Mouse (Mus musculus) neutrophil, adult 59 days (primary cell): Measurements from ENCODE around the gene Scp2d1. TPM values are rescaled to one million over a fixed set of nuclear protein-coding genes. Genes with fewer than 3 reads are reported as not detected.

ENCODE experiments used
- total RNA-seq, 2 experiments: library from RNA; stranded (reverse); gene quantifications; 1 replicate in 1 of 2; 2 replicates in 1 of 2; pipeline ENCODE4 v1.2.4; 2023

The Scp2d1 gene
- total RNA-seq = not detected

DNA sequence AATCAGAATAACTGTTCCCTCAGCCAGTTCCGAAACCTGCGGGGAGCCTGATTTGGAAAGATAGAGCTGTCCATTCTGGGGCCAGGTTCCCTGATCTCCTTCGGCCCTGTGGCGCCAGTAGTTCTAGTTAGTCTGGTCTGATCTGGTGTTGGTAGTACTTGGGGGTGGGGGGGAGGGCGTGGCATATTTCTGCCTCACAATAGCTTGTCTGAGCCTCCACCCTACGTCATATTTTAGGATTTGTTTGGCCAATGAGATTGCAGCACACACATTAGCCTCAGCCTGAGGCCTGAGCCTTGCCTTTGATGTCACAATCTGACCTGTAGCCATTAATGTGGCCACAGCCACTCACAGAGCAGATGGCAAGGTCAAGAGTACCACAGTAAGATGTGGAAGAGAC lies at the start of gene Scp2d1:
Scp2d1 (plus strand) TSS at position 301 of the 400 bp plus-strand sequence.

Other genes with a start within 250 kb of the Scp2d1 start
- gene Smim26, start 229.6 kb upstream of the Scp2d1 start, total RNA-seq = 1 to 10 TPM; 5.6 to 6.1 TPM
- 10 to 100 TPM in 1 of 2 experiments, 1 to 10 TPM in 1; 7.9 to 10.4 TPM for gene Dtd1, start 223.8 kb upstream of the Scp2d1 start, total RNA-seq